Mouse (Mus musculus) cerebellum, adult 2 months (tissue): Measurements from ENCODE around the gene Slc25a19. TPM values are rescaled to one million over a fixed set of nuclear protein-coding genes. Genes with fewer than 3 reads are reported as not detected.

Source experiments
- DNase-seq, 2 experiments: peaks; one replicate each; pipeline ENCODE4 v3.0.0; 2021
- H3K27ac ChIP-seq: fragments of 200-500 bp; 2 replicates; pipeline ENCODE4 v1.5.1; 2012; ENCODE audit warnings: low read length, control low read depth, inconsistent platforms; ENCODE audit not compliant: insufficient read depth
- H3K27me3 ChIP-seq: fragments of 200-500 bp; 2 replicates; pipeline ENCODE4 v1.6.1; 2012; ENCODE audit warnings: inconsistent platforms, mild to moderate bottlenecking, low read length, moderate library complexity; ENCODE audit not compliant: control insufficient read depth, insufficient read depth
- H3K4me1 ChIP-seq: fragments of 200-500 bp; 2 replicates; pipeline ENCODE4 v1.6.1; 2011; ENCODE audit warnings: low read length; ENCODE audit not compliant: control insufficient read depth, insufficient read depth
- H3K4me3 ChIP-seq: fragments of 200-500 bp; replicated peaks from 2 replicates; pipeline ENCODE3; 2011; ENCODE audit warnings: mild to moderate bottlenecking, low read depth, low read length, control low read depth; ENCODE audit not compliant: insufficient read depth
- CTCF ChIP-seq: fragments of 200-500 bp; IDR thresholded peaks from 2 replicates; pipeline ENCODE4 v1.5.1; 2011; ENCODE audit warnings: low read depth, mild to moderate bottlenecking, control low read depth, low read length, moderate library complexity, borderline replicate concordance; ENCODE audit not compliant: insufficient read depth
- POLR2A ChIP-seq: fragments of 200-500 bp; IDR thresholded peaks from 2 replicates; pipeline ENCODE4 v1.6.1; 2011; ENCODE audit warnings: low read length, control low read depth, borderline replicate concordance; ENCODE audit not compliant: insufficient read depth
- WGBS: fragments of 180-500 bp; shearing (Covaris S2); methylation state at CpG from one replicate; pipeline ENCODE4 v1.1.7; 2018; 5-methylcytosine and 5-hydroxymethylcytosine counted together
- polyA plus RNA-seq: library from polyadenylated mRNA; depleted of rRNA; stranded (reverse); fragments of >200 nt; gene quantifications from 2 replicates; pipeline ENCODE4 v1.2.3, GENCODE M21; 2012

Slc25a19 gene
- polyA plus RNA-seq, 1 experiment = 115 TPM

GRCm38 (mm10) chr11:115608421-115609399, 19.4 kb downstream of the Slc25a19 start:
- 0 out of 2 replicates have a peak overlapping the region, but pooled peaks have one; percentile 8 for H3K27ac ChIP-seq

GRCm38 (mm10) chr11:115606733-115607132, 21.4 kb downstream of the Slc25a19 start:
- Histone ChIP-seq H3K27ac (no peak overlapping the region), H3K4me1 (peaks cover 13% of the 10 kb centered on the region; the same call in 1 of the 2 replicates), H3K4me3 (no peak overlapping the region), H3K27me3 (no peaks in the 10 kb centered on the region)
- 91% methylated on average over 18 of the region's 18 CpGs for WGBS
- no peak for DNase-seq
- TF ChIP-seq CTCF = no peak
- no peak for TF ChIP-seq POLR2A

More at GRCm38 (mm10) chr11:115608421-115609399, 19.4 kb downstream of the Slc25a19 start:
- Histone ChIP-seq H3K4me3 (no peak overlapping the region), H3K4me1 (0 out of 2 replicates have a peak, but pooled peaks cover 4% of the 10 kb centered on the region), H3K27me3 (no peaks in the 10 kb centered on the region)
- TF ChIP-seq CTCF (no peak), POLR2A (no peak)
- 26% methylated on average over 23 of the region's 23 CpGs for WGBS
- DNase-seq = no peak

- Histone ChIP-seq H3K4me3 (peak overlapping the region; percentile 83), H3K27me3 (no peaks in the 10 kb centered on the region), H3K4me1 (peaks cover 20% of the 10 kb centered on the region; the same call in 1 of the 2 replicates), H3K27ac (peak overlapping the region; percentile 100)
- WGBS = under 1% methylated on average over 26 of the region's 26 CpGs
- DNase-seq = no peak
- no peak for TF ChIP-seq POLR2A
- TF ChIP-seq CTCF = no peak
These were observed 23.8 kb downstream of the Slc25a19 start for GRCm38 (mm10) chr11:115604304-115604696.

- peak; percentile 89 to 91 for DNase-seq
- H3K27ac ChIP-seq = peak within 1 kb of the TSS; percentile 100
- peak within 1 kb of the TSS; percentile 83 for H3K4me3 ChIP-seq
- TF ChIP-seq POLR2A = peak; percentile 85
- TF ChIP-seq CTCF = no peak
- WGBS = under 1% methylated on average over 92 of the region's 93 CpGs
- no peaks in the 10 kb centered on the region for H3K27me3 ChIP-seq
- peaks cover 15% of the 10 kb centered on the region; the same call in 1 of the 2 replicates for H3K4me1 ChIP-seq
These were observed 24.4 kb downstream of the Slc25a19 start, which contains the start of the genes Mrps7 and Gga3 for GRCm38 (mm10) chr11:115603476-115604303. TSS of gene Mrps7 (plus strand) at chr11:115603925. TSS of gene Gga3 (minus strand) at chr11:115604051.

- H3K4me3 ChIP-seq = peak overlapping the region; percentile 83
- TF ChIP-seq CTCF = no peak
- TF ChIP-seq POLR2A = no peak
- 5% methylated on average over 15 of the region's 15 CpGs for WGBS
- peaks cover 15% of the 10 kb centered on the region; the same call in 1 of the 2 replicates for H3K4me1 ChIP-seq
- H3K27me3 ChIP-seq = no peaks in the 10 kb centered on the region
- H3K27ac ChIP-seq = peak overlapping the region; percentile 100; the same call in 1 of the 2 replicates
- no peak for DNase-seq
These were observed 25.0 kb downstream of the Slc25a19 start for GRCm38 (mm10) chr11:115603128-115603475.

GRCm38 (mm10) chr11:115601174-115601573, 26.9 kb downstream of the Slc25a19 start:
- H3K4me1 ChIP-seq = peaks cover 15% of the 10 kb centered on the region; the same call in 1 of the 2 replicates
- H3K27ac ChIP-seq = no peak overlapping the region
- 89% methylated on average over 4 of the region's 4 CpGs for WGBS
- no peaks in the 10 kb centered on the region for H3K27me3 ChIP-seq
- TF ChIP-seq CTCF (no peak), POLR2A (no peak)
- DNase-seq = no peak
- H3K4me3 ChIP-seq = no peak overlapping the region

- WGBS = 95% methylated on average over 15 of the region's 15 CpGs
- no peak for DNase-seq
- TF ChIP-seq CTCF (no peak), POLR2A (no peak)
- Histone ChIP-seq H3K4me3 (no peak overlapping the region), H3K4me1 (peaks cover 15% of the 10 kb centered on the region; the same call in 1 of the 2 replicates), H3K27ac (no peak overlapping the region), H3K27me3 (no peaks in the 10 kb centered on the region)
These were observed 27.4 kb downstream of the Slc25a19 start for GRCm38 (mm10) chr11:115600743-115601142.
